Mouse (Mus musculus): ENCODE data around the gene Kcnc2. TPM values are rescaled to one million over a fixed set of nuclear protein-coding genes. Genes with fewer than 3 reads are reported as not detected.

Gene Kcnc2
- polyA plus RNA-seq, 2 experiments: not detected

- no peaks in the 10 kb centered on the region for H3K36me3 ChIP-seq (replicated peaks; ENCODE audit: control insufficient read depth, insufficient read depth, low read depth)
- DNase-seq (ENCODE audit: low read depth in 3 of 3, low spot score in 3 of 3) (no peak), ATAC-seq (ENCODE audit: insufficient read depth) (no peak)
- no peak overlapping the region for H3K4me2 ChIP-seq (ENCODE audit: low read depth)
- no peak overlapping the region for H3K9ac ChIP-seq (replicated peaks)
- no peaks in the 10 kb centered on the region for H3K4me1 ChIP-seq (replicated peaks; ENCODE audit: control insufficient read depth in 2 of 2, insufficient read depth in 2 of 2, low read length in 1 of 2)
- no peak overlapping the region for H3K27ac ChIP-seq
- 71% methylated on average over 8 of the region's 8 CpGs for WGBS (ENCODE audit: insufficient replicate concordance)
- TF ChIP-seq EP300 (IDR thresholded peaks at IDR 0.05; ENCODE audit: low read depth): no peak
- no peak for TF ChIP-seq CTCF (IDR thresholded peaks at IDR 0.05; ENCODE audit: low read depth)
- H3K27me3 ChIP-seq (ENCODE audit: control insufficient read depth, insufficient read depth, low read length): no peaks in the 10 kb centered on the region
- H3K9me3 ChIP-seq (ENCODE audit: control insufficient read depth, low read length): no peaks in the 10 kb centered on the region
- no peak overlapping the region for H3K4me3 ChIP-seq (ENCODE audit: insufficient read depth in 1 of 2, low read depth in 2 of 2, low read length in 2 of 2)
Measured at GRCm38 (mm10) chr10:112358363-112358704, 87.4 kb downstream of the Kcnc2 start.

DNA sequence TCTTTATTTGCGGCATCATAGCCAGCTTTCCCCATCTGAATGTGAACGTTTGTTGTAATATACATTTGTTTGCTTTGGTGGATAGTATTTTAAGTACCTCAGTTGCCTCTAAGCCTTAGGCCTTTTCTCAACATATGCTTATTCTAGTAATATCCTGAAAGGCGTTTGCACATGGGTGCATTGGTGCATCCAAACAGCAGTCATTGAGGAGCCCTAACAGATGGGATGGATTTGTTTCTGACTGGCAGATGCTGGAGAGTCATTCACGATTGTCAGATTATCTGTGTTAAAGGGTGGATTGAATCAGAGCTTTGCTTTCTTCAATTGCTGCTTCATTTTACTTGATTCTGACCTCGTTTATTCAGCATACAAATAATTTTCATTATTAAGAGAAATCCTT is 89.8 kb downstream of the Kcnc2 start:
- Histone ChIP-seq H3K9me3 (ENCODE audit: control insufficient read depth, low read length) (no peaks in the 10 kb centered on the region), H3K4me2 (ENCODE audit: low read depth) (no peak overlapping the region), H3K36me3 (replicated peaks; ENCODE audit: control insufficient read depth, insufficient read depth, low read depth) (no peaks in the 10 kb centered on the region), H3K27ac (no peak overlapping the region), H3K9ac (replicated peaks) (no peak overlapping the region), H3K4me3 (ENCODE audit: insufficient read depth in 1 of 2, low read depth in 2 of 2, low read length in 2 of 2) (no peak overlapping the region), H3K4me1 (replicated peaks; ENCODE audit: control insufficient read depth in 2 of 2, insufficient read depth in 2 of 2, low read length in 1 of 2) (no peaks in the 10 kb centered on the region), H3K27me3 (ENCODE audit: control insufficient read depth, insufficient read depth, low read length) (no peaks in the 10 kb centered on the region)
- 55% methylated on average over 5 of the region's 5 CpGs for WGBS (ENCODE audit: insufficient replicate concordance)
- DNase-seq (ENCODE audit: low read depth in 3 of 3, low spot score in 3 of 3) (no peak), ATAC-seq (ENCODE audit: insufficient read depth) (no peak)
- no peak for TF ChIP-seq EP300 (IDR thresholded peaks at IDR 0.05; ENCODE audit: low read depth)
- no peak for TF ChIP-seq CTCF (IDR thresholded peaks at IDR 0.05; ENCODE audit: low read depth)

DNA sequence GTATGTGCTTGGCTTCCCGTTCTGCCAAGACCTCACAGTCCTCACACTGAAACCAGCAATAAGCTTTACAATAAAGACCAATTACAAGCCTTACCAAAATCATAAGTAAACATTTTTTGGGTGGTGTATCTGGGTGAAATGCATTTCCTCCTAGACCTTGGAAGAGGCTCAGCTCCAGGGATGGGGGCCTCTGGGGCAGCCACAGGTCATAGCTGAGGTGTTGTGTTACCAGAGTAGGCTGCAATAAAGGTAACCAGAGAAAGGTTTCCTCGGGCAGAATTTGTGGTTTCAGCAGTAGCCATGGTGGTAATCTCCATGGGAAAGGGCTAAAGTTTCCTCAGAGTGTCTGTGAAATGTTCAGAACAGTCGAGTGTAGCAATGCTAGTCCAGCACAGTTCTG is 97.4 kb downstream of the Kcnc2 start:
- no peaks in the 10 kb centered on the region for H3K36me3 ChIP-seq (replicated peaks; ENCODE audit: control insufficient read depth, insufficient read depth, low read depth)
- H3K27ac ChIP-seq: no peak overlapping the region
- no peak overlapping the region for H3K4me3 ChIP-seq (ENCODE audit: insufficient read depth in 1 of 2, low read depth in 2 of 2, low read length in 2 of 2)
- no peak for ATAC-seq (ENCODE audit: insufficient read depth)
- H3K9me3 ChIP-seq (ENCODE audit: control insufficient read depth, low read length): no peaks in the 10 kb centered on the region
- H3K4me2 ChIP-seq (ENCODE audit: low read depth): no peak overlapping the region
- H3K9ac ChIP-seq (replicated peaks): no peak overlapping the region
- no peaks in the 10 kb centered on the region for H3K4me1 ChIP-seq (replicated peaks; ENCODE audit: control insufficient read depth in 2 of 2, insufficient read depth in 2 of 2, low read length in 1 of 2)
- WGBS (ENCODE audit: insufficient replicate concordance): 39% methylated on average over 3 of the region's 3 CpGs
- H3K27me3 ChIP-seq (ENCODE audit: control insufficient read depth, insufficient read depth, low read length): no peaks in the 10 kb centered on the region
- TF ChIP-seq CTCF (IDR thresholded peaks at IDR 0.05; ENCODE audit: low read depth): no peak
- TF ChIP-seq EP300 (IDR thresholded peaks at IDR 0.05; ENCODE audit: low read depth): no peak
- DNase-seq (ENCODE audit: low read depth in 3 of 3, low spot score in 3 of 3): no peak

- no peaks in the 10 kb centered on the region for H3K27me3 ChIP-seq (ENCODE audit: control insufficient read depth, insufficient read depth, low read length)
- no peaks in the 10 kb centered on the region for H3K4me1 ChIP-seq (replicated peaks; ENCODE audit: control insufficient read depth in 2 of 2, insufficient read depth in 2 of 2, low read length in 1 of 2)
- H3K4me2 ChIP-seq (ENCODE audit: low read depth): no peak overlapping the region
- H3K27ac ChIP-seq: no peak overlapping the region
- TF ChIP-seq EP300 (IDR thresholded peaks at IDR 0.05; ENCODE audit: low read depth) (no peak), CTCF (IDR thresholded peaks at IDR 0.05; ENCODE audit: low read depth) (no peak)
- DNase-seq (ENCODE audit: low read depth in 3 of 3, low spot score in 3 of 3) (no peak), ATAC-seq (ENCODE audit: insufficient read depth) (no peak)
- no peak overlapping the region for H3K4me3 ChIP-seq (ENCODE audit: insufficient read depth in 1 of 2, low read depth in 2 of 2, low read length in 2 of 2)
- WGBS (ENCODE audit: insufficient replicate concordance): 56% methylated on average over 5 of the region's 5 CpGs
- H3K9me3 ChIP-seq (ENCODE audit: control insufficient read depth, low read length): no peaks in the 10 kb centered on the region
- no peak overlapping the region for H3K9ac ChIP-seq (replicated peaks)
- no peaks in the 10 kb centered on the region for H3K36me3 ChIP-seq (replicated peaks; ENCODE audit: control insufficient read depth, insufficient read depth, low read depth)
Measured at GRCm38 (mm10) chr10:112377163-112377562, 106.2 kb downstream of the Kcnc2 start.

DNA sequence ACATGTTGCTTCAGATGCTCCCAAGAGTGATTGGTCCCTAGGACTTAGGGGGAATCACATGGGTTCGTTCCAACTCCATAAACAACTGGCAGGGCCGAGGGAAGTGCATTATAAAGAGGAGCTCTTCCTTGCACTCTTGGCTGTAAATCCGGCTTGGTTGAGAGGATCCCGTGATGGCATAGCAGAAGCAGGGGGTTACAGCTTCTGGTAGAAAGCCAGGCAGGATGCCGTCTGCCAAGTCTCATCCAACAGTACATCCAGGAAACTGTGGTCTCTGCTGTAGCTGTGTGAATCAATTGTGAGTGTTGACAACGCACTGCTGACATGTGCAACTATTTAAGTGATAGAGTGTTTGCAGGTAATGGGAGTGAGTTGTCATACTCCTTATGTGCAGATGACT is 107.5 kb downstream of the Kcnc2 start:
- DNase-seq (ENCODE audit: low read depth in 3 of 3, low spot score in 3 of 3) (no peak), ATAC-seq (ENCODE audit: insufficient read depth) (no peak)
- no peak for TF ChIP-seq EP300 (IDR thresholded peaks at IDR 0.05; ENCODE audit: low read depth)
- no peak for TF ChIP-seq CTCF (IDR thresholded peaks at IDR 0.05; ENCODE audit: low read depth)
- Histone ChIP-seq H3K4me2 (ENCODE audit: low read depth) (no peak overlapping the region), H3K9me3 (ENCODE audit: control insufficient read depth, low read length) (no peaks in the 10 kb centered on the region), H3K4me1 (replicated peaks; ENCODE audit: control insufficient read depth in 2 of 2, insufficient read depth in 2 of 2, low read length in 1 of 2) (no peaks in the 10 kb centered on the region), H3K9ac (replicated peaks) (no peak overlapping the region), H3K27me3 (ENCODE audit: control insufficient read depth, insufficient read depth, low read length) (no peaks in the 10 kb centered on the region), H3K27ac (no peak overlapping the region), H3K36me3 (replicated peaks; ENCODE audit: control insufficient read depth, insufficient read depth, low read depth) (no peaks in the 10 kb centered on the region), H3K4me3 (ENCODE audit: insufficient read depth in 1 of 2, low read depth in 2 of 2, low read length in 2 of 2) (no peak overlapping the region)
- 43% methylated on average over 6 of the region's 6 CpGs for WGBS (ENCODE audit: insufficient replicate concordance)

Measured in liver, embryonic 14.5 days (tissue).